Mouse (Mus musculus): Measurements from ENCODE around the gene Shf. TPM values are rescaled to one million over a fixed set of nuclear protein-coding genes. Genes with fewer than 3 reads are reported as not detected.
"Not testable (repeated sequence)": the region's sequence is repeated elsewhere in the genome, so short reads cannot be mapped to it uniquely, and the experiment has no call there.

Gene Shf
- polyA plus RNA-seq, 1 experiment from 2014 or later, result 8.6 TPM

DNA sequence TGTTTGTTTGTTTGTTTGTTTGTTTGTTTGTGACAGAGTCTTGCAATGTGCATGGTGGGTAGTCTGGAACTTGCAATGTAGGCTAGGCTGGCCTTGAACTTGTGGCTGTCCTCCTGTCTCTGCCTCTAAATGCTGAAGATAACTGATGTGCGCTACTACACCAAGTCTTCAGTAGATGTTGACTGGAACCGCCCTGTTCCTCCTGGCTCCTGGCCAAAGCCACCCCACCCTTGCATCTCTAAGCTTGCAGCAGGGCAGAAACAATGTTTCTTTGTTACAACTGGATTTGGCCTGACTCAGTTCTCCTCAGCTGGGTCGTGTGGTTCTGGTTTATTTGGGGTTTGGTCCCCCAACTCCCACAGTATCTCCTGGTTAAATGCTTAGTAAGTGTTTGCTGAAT is 34.8 kb downstream of the Shf start:
- Histone ChIP-seq H3K9me3 (replicated peaks; ENCODE audit: control insufficient read depth, low read length) (no peaks in the 10 kb centered on the region), H3K4me1 (ENCODE audit: control insufficient read depth, insufficient read depth, low read length) (no peaks in the 10 kb centered on the region), H3K27ac (replicated peaks; ENCODE audit: low read depth, low read length) (no peak overlapping the region), H3K9ac (replicated peaks; ENCODE audit: low read length) (no peak overlapping the region), H3K4me3 (ENCODE audit: low read depth, low read length) (no peak overlapping the region), H3K4me2 (ENCODE audit: low read depth, low read length) (no peak overlapping the region), H3K36me3 (replicated peaks; ENCODE audit: control insufficient read depth, insufficient read depth, low read depth, low read length) (no peaks in the 10 kb centered on the region), H3K27me3 (ENCODE audit: control insufficient read depth, insufficient read depth, low read length) (no peaks in the 10 kb centered on the region)
- DNase-seq (ENCODE audit: low spot score), result no peak
- no peak for ATAC-seq (replicated peaks; ENCODE audit: insufficient number of reproducible peaks, low FRiP score, low TSS enrichment, low read depth)
- 69% methylated on average over 3 of the region's 3 CpGs for WGBS

DNA sequence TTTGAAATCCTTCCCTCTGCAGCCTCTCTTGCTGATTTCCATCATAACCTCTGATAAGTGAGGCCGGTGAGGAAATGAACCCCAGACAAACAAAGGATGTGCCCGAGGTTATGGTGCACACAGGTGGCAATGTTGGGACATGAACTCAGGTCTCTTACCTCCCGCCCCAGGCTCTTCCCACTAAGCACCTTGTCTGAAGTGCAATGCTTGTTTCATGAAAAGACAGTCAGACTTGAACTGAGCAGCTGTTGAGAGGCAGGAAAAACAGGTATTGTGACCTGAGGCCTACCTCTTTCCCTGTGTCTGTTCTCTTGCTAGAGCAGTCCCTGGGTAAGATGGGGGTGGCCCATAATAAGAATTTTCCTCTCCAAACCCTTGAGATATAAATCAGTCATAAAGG is 36.7 kb downstream of the Shf start:
- no peak for DNase-seq (ENCODE audit: low spot score)
- H3K27me3 ChIP-seq (ENCODE audit: control insufficient read depth, insufficient read depth, low read length), result no peaks in the 10 kb centered on the region
- WGBS, result 79% methylated on average over 3 of the region's 3 CpGs
- no peaks in the 10 kb centered on the region for H3K9me3 ChIP-seq (replicated peaks; ENCODE audit: control insufficient read depth, low read length)
- H3K9ac ChIP-seq (replicated peaks; ENCODE audit: low read length), result no peak overlapping the region
- H3K27ac ChIP-seq (replicated peaks; ENCODE audit: low read depth, low read length), result no peak overlapping the region
- no peak for ATAC-seq (replicated peaks; ENCODE audit: insufficient number of reproducible peaks, low FRiP score, low TSS enrichment, low read depth)
- H3K4me3 ChIP-seq (ENCODE audit: low read depth, low read length), result no peak overlapping the region
- H3K36me3 ChIP-seq (replicated peaks; ENCODE audit: control insufficient read depth, insufficient read depth, low read depth, low read length), result no peaks in the 10 kb centered on the region
- H3K4me1 ChIP-seq (ENCODE audit: control insufficient read depth, insufficient read depth, low read length), result no peaks in the 10 kb centered on the region
- no peak overlapping the region for H3K4me2 ChIP-seq (ENCODE audit: low read depth, low read length)

GRCm38 (mm10) chr2:122330317-122330716 is 38.6 kb downstream of the Shf start:
- H3K36me3 ChIP-seq (replicated peaks; ENCODE audit: control insufficient read depth, insufficient read depth, low read depth, low read length); DNase-seq (ENCODE audit: low spot score); H3K27me3 ChIP-seq (ENCODE audit: control insufficient read depth, insufficient read depth, low read length); H3K9me3 ChIP-seq (replicated peaks; ENCODE audit: control insufficient read depth, low read length); H3K27ac ChIP-seq (replicated peaks; ENCODE audit: low read depth, low read length); ATAC-seq (replicated peaks; ENCODE audit: insufficient number of reproducible peaks, low FRiP score, low TSS enrichment, low read depth); H3K4me1 ChIP-seq (ENCODE audit: control insufficient read depth, insufficient read depth, low read length); H3K9ac ChIP-seq (replicated peaks; ENCODE audit: low read length); H3K4me3 ChIP-seq (ENCODE audit: low read depth, low read length); H3K4me2 ChIP-seq (ENCODE audit: low read depth, low read length): not testable (repeated sequence)
- WGBS, result 90% methylated on average over 4 of the region's 6 CpGs

- Histone ChIP-seq H3K27me3 (ENCODE audit: control insufficient read depth, insufficient read depth, low read length) (no peaks in the 10 kb centered on the region), H3K36me3 (replicated peaks; ENCODE audit: control insufficient read depth, insufficient read depth, low read depth, low read length) (no peaks in the 10 kb centered on the region), H3K4me2 (ENCODE audit: low read depth, low read length) (no peak overlapping the region), H3K4me3 (ENCODE audit: low read depth, low read length) (no peak overlapping the region), H3K27ac (replicated peaks; ENCODE audit: low read depth, low read length) (no peak overlapping the region), H3K4me1 (ENCODE audit: control insufficient read depth, insufficient read depth, low read length) (no peaks in the 10 kb centered on the region), H3K9ac (replicated peaks; ENCODE audit: low read length) (no peak overlapping the region), H3K9me3 (replicated peaks; ENCODE audit: control insufficient read depth, low read length) (no peaks in the 10 kb centered on the region)
- DNase-seq (ENCODE audit: low spot score), result no peak
- WGBS, result 68% methylated on average over 3 of the region's 3 CpGs
- no peak for ATAC-seq (replicated peaks; ENCODE audit: insufficient number of reproducible peaks, low FRiP score, low TSS enrichment, low read depth)
These were observed 41.0 kb downstream of the Shf start for GRCm38 (mm10) chr2:122327986-122328385.

- DNase-seq (ENCODE audit: low spot score) (no peak), ATAC-seq (replicated peaks; ENCODE audit: insufficient number of reproducible peaks, low FRiP score, low TSS enrichment, low read depth) (no peak)
- no peak overlapping the region for H3K9ac ChIP-seq (replicated peaks; ENCODE audit: low read length)
- no peaks in the 10 kb centered on the region for H3K36me3 ChIP-seq (replicated peaks; ENCODE audit: control insufficient read depth, insufficient read depth, low read depth, low read length)
- H3K27ac ChIP-seq (replicated peaks; ENCODE audit: low read depth, low read length), result no peak overlapping the region
- H3K4me1 ChIP-seq (ENCODE audit: control insufficient read depth, insufficient read depth, low read length), result no peaks in the 10 kb centered on the region
- no peak overlapping the region for H3K4me2 ChIP-seq (ENCODE audit: low read depth, low read length)
- no peak overlapping the region for H3K4me3 ChIP-seq (ENCODE audit: low read depth, low read length)
- H3K27me3 ChIP-seq (ENCODE audit: control insufficient read depth, insufficient read depth, low read length), result no peaks in the 10 kb centered on the region
- H3K9me3 ChIP-seq (replicated peaks; ENCODE audit: control insufficient read depth, low read length), result no peaks in the 10 kb centered on the region
- WGBS, result 77% methylated on average over 2 of the region's 2 CpGs
These were observed 43.6 kb downstream of the Shf start for GRCm38 (mm10) chr2:122325361-122325760.

GRCm38 (mm10) chr2:122324586-122324985 is 44.4 kb downstream of the Shf start:
- H3K4me3 ChIP-seq (ENCODE audit: low read depth, low read length), result no peak overlapping the region
- H3K36me3 ChIP-seq (replicated peaks; ENCODE audit: control insufficient read depth, insufficient read depth, low read depth, low read length), result no peaks in the 10 kb centered on the region
- H3K4me1 ChIP-seq (ENCODE audit: control insufficient read depth, insufficient read depth, low read length), result no peaks in the 10 kb centered on the region
- H3K4me2 ChIP-seq (ENCODE audit: low read depth, low read length), result no peak overlapping the region
- no peak overlapping the region for H3K27ac ChIP-seq (replicated peaks; ENCODE audit: low read depth, low read length)
- 84% methylated on average over 3 of the region's 3 CpGs for WGBS
- no peaks in the 10 kb centered on the region for H3K27me3 ChIP-seq (ENCODE audit: control insufficient read depth, insufficient read depth, low read length)
- no peak overlapping the region for H3K9ac ChIP-seq (replicated peaks; ENCODE audit: low read length)
- H3K9me3 ChIP-seq (replicated peaks; ENCODE audit: control insufficient read depth, low read length), result no peaks in the 10 kb centered on the region
- ATAC-seq (replicated peaks; ENCODE audit: insufficient number of reproducible peaks, low FRiP score, low TSS enrichment, low read depth) (no peak), DNase-seq (ENCODE audit: low spot score) (no peak)

GRCm38 (mm10) chr2:122323960-122324359 is 45.0 kb downstream of the Shf start:
- Histone ChIP-seq H3K27ac (replicated peaks; ENCODE audit: low read depth, low read length) (no peak overlapping the region), H3K4me3 (ENCODE audit: low read depth, low read length) (no peak overlapping the region), H3K27me3 (ENCODE audit: control insufficient read depth, insufficient read depth, low read length) (no peaks in the 10 kb centered on the region), H3K9ac (replicated peaks; ENCODE audit: low read length) (no peak overlapping the region), H3K4me1 (ENCODE audit: control insufficient read depth, insufficient read depth, low read length) (no peaks in the 10 kb centered on the region), H3K9me3 (replicated peaks; ENCODE audit: control insufficient read depth, low read length) (no peaks in the 10 kb centered on the region), H3K36me3 (replicated peaks; ENCODE audit: control insufficient read depth, insufficient read depth, low read depth, low read length) (no peaks in the 10 kb centered on the region), H3K4me2 (ENCODE audit: low read depth, low read length) (no peak overlapping the region)
- ATAC-seq (replicated peaks; ENCODE audit: insufficient number of reproducible peaks, low FRiP score, low TSS enrichment, low read depth) (no peak), DNase-seq (ENCODE audit: low spot score) (no peak)
- WGBS, result 67% methylated on average over 3 of the region's 3 CpGs

DNA sequence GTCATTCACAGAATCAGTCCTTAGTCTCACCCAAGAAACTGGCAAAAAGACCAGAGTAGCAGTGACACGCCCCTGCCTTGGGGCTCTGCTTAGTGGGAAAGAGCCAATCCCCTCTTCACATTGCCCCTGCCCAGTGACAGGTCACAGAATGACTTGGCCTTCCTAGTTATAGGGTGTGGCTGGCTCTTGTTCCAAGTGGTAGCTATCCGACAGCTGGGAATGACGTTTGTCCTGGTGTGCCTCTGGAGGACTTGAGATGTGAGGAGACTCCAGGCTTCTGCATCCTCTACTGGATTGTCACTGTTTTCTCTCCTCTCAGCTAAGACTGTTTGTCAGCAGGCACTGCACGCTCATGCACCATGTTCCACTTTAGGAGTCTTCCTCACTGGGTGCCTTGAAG is 51.6 kb downstream of the Shf start:
- no peaks in the 10 kb centered on the region for H3K36me3 ChIP-seq (replicated peaks; ENCODE audit: control insufficient read depth, insufficient read depth, low read depth, low read length)
- no peak overlapping the region for H3K4me3 ChIP-seq (ENCODE audit: low read depth, low read length)
- WGBS, result 80% methylated on average over 4 of the region's 4 CpGs
- no peaks in the 10 kb centered on the region; the same call in 1 of the 2 replicates for H3K4me1 ChIP-seq (ENCODE audit: control insufficient read depth, insufficient read depth, low read length)
- ATAC-seq (replicated peaks; ENCODE audit: insufficient number of reproducible peaks, low FRiP score, low TSS enrichment, low read depth) (no peak), DNase-seq (ENCODE audit: low spot score) (no peak)
- peaks cover 20% of the 10 kb centered on the region for H3K27me3 ChIP-seq (ENCODE audit: control insufficient read depth, insufficient read depth, low read length)
- H3K4me2 ChIP-seq (ENCODE audit: low read depth, low read length), result no peak overlapping the region
- H3K9me3 ChIP-seq (replicated peaks; ENCODE audit: control insufficient read depth, low read length), result no peaks in the 10 kb centered on the region
- H3K9ac ChIP-seq (replicated peaks; ENCODE audit: low read length), result no peak overlapping the region
- no peak overlapping the region for H3K27ac ChIP-seq (replicated peaks; ENCODE audit: low read depth, low read length)
